Mouse (Mus musculus): Measurements from ENCODE around the gene Gm6169. TPM values are rescaled to one million over a fixed set of nuclear protein-coding genes. Genes with fewer than 3 reads are reported as not detected.
"Not testable (repeated sequence)": the region's sequence is repeated elsewhere in the genome, so short reads cannot be mapped to it uniquely, and the experiment has no call there.

The Gm6169 gene
- total RNA-seq, 1 experiment from 2014 or later: 2.0 TPM

- ATAC-seq (replicated peaks; ENCODE audit: low read depth, poor library complexity, severe bottlenecking): peak; percentile 39; the same call in 1 of the 2 replicates
Observed at GRCm38 (mm10) chr13:97071626-97072241, 27.3 kb downstream of the Gm6169 start.

- no peak for ATAC-seq (replicated peaks; ENCODE audit: low read depth, poor library complexity, severe bottlenecking)
Observed at GRCm38 (mm10) chr13:97070931-97071625, 28.0 kb downstream of the Gm6169 start.

GRCm38 (mm10) chr13:97068151-97068550 is 30.9 kb downstream of the Gm6169 start:
- ATAC-seq (replicated peaks; ENCODE audit: low read depth, poor library complexity, severe bottlenecking): no peak

- no peak for ATAC-seq (replicated peaks; ENCODE audit: low read depth, poor library complexity, severe bottlenecking)
Observed at GRCm38 (mm10) chr13:97067691-97068090, 31.3 kb downstream of the Gm6169 start.

- peak; percentile 69 for ATAC-seq (replicated peaks; ENCODE audit: low read depth, poor library complexity, severe bottlenecking)
Observed at GRCm38 (mm10) chr13:97066649-97067550, 32.1 kb downstream of the Gm6169 start, which contains the start of gene Fam169a. Fam169a (plus strand) TSS chr13:97067286.

GRCm38 (mm10) chr13:97064844-97065621 is 34.0 kb downstream of the Gm6169 start:
- not testable (repeated sequence) for ATAC-seq (replicated peaks; ENCODE audit: low read depth, poor library complexity, severe bottlenecking)

- peak; percentile 47 for ATAC-seq (replicated peaks; ENCODE audit: low read depth, poor library complexity, severe bottlenecking)
Observed at GRCm38 (mm10) chr13:97064413-97064812, 34.6 kb downstream of the Gm6169 start.

GRCm38 (mm10) chr13:97063431-97063830 is 35.6 kb downstream of the Gm6169 start:
- peak; percentile 84 for ATAC-seq (replicated peaks; ENCODE audit: low read depth, poor library complexity, severe bottlenecking)

- no peak for ATAC-seq (replicated peaks; ENCODE audit: low read depth, poor library complexity, severe bottlenecking)
Observed at GRCm38 (mm10) chr13:97062151-97062550, 36.9 kb downstream of the Gm6169 start.

GRCm38 (mm10) chr13:97060331-97060730 is 38.7 kb downstream of the Gm6169 start:
- no peak for ATAC-seq (replicated peaks; ENCODE audit: low read depth, poor library complexity, severe bottlenecking)

- no peak for ATAC-seq (replicated peaks; ENCODE audit: low read depth, poor library complexity, severe bottlenecking)
Observed at GRCm38 (mm10) chr13:97059746-97060145, 39.3 kb downstream of the Gm6169 start.

GRCm38 (mm10) chr13:97057817-97058216 is 41.2 kb downstream of the Gm6169 start:
- ATAC-seq (replicated peaks; ENCODE audit: low read depth, poor library complexity, severe bottlenecking): no peak

- ATAC-seq (replicated peaks; ENCODE audit: low read depth, poor library complexity, severe bottlenecking): no peak
Observed at GRCm38 (mm10) chr13:97053844-97054243, 45.2 kb downstream of the Gm6169 start.

- peak; percentile 68 for ATAC-seq (replicated peaks; ENCODE audit: low read depth, poor library complexity, severe bottlenecking)
Observed at GRCm38 (mm10) chr13:97052667-97053066, 46.4 kb downstream of the Gm6169 start.

GRCm38 (mm10) chr13:97051158-97051557 is 47.9 kb downstream of the Gm6169 start:
- ATAC-seq (replicated peaks; ENCODE audit: low read depth, poor library complexity, severe bottlenecking): no peak

Other genes with a start within 250 kb of the Gm6169 start
- gene Gcnt4, start 174.5 kb downstream of the Gm6169 start, total RNA-seq (2017): 0.68 and 1.5 TPM in 2 replicates
- gene 1700029F12Rik, start 64.9 kb downstream of the Gm6169 start, total RNA-seq (2017): not detected in 2 replicates
- gene Fam169a, start 32.0 kb downstream of the Gm6169 start, total RNA-seq (2017): 1.7 and 1.8 TPM in 2 replicates
- 25.8 and 29.2 TPM in 2 replicates for gene Gfm2, start 38.7 kb upstream of the Gm6169 start, total RNA-seq (2017)
- gene Nsa2, start 38.7 kb upstream of the Gm6169 start, total RNA-seq (2017): 369 and 425 TPM in 2 replicates
- gene Hexb, start 99.1 kb upstream of the Gm6169 start, total RNA-seq (2017): 29.5 and 30.5 TPM in 2 replicates
- 2.4 and 4.8 TPM in 2 replicates for gene Enc1, start 141.9 kb upstream of the Gm6169 start, total RNA-seq (2017)